Mouse (Mus musculus): Measurements from ENCODE around the gene Ehf.

DNA sequence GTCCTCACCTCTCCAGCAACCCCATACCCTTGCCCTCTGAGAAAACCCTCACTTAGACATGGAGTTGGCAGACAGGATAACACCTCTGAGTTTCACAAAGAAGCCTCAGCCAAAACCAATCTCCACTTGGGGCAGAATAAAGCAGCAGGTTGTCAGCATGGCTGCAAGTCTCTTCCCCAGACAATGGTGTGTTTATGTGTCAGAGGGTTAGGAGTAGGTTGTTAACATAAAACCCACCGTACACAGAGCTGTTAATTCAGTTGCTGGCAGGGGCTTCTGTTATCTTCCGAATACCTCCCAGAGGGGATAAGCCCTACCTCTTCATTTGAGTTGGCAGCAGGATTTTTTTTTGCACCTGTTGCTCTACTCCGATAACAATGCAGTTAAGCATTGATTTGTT lies 9.9 kb downstream of the Ehf start:
- no peak for TF ChIP-seq CTCF (IDR thresholded peaks at IDR 0.05; ENCODE audit: insufficient read depth, low read length)
- no peak for TF ChIP-seq POLR2A (IDR thresholded peaks at IDR 0.05; ENCODE audit: borderline replicate concordance, extremely low read depth, low read depth, low read length)

All from lung, adult 2 months (tissue).